Mouse (Mus musculus): ENCODE measurements around the gene Olfr91. TPM values are rescaled to one million over a fixed set of nuclear protein-coding genes. Genes with fewer than 3 reads are reported as not detected.

Gene Olfr91
- polyA plus RNA-seq, 1 experiment from 2014 or later, result not detected

DNA sequence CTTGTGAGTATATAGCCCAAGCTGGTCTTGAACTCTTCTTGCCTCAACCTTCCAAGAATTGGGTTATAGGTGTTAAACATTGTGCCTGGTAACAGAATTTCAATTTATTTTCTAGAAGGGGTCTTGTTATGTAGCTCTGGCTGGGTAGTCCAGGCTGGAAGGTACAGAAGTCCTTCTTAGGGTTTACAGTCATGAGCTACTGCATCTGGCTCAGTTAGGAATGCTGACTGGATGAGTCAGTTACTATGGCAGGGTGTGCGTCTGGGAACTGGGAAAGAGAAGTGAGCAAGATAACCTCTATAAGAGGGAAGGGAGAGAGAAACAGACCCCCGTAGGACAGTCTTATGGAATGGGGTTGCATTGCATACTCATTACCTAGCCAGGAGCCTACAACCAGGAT, 22.3 kb downstream of the Olfr91 start:
- Histone ChIP-seq H3K36me3 (peaks cover under 1% of the 10 kb centered on the region; the same call in 1 of the 2 replicates), H3K9ac (no peak overlapping the region), H3K27me3 (replicated peaks) (no peaks in the 10 kb centered on the region), H3K4me2 (no peak overlapping the region), H3K27ac (no peak overlapping the region), H3K4me3 (replicated peaks) (no peak overlapping the region), H3K4me1 (no peaks in the 10 kb centered on the region), H3K9me3 (no peaks in the 10 kb centered on the region)
- WGBS, result 83% methylated on average over 2 of the region's 2 CpGs
- no peak for ATAC-seq (ENCODE audit: insufficient read depth, low FRiP score, low read depth)

DNA sequence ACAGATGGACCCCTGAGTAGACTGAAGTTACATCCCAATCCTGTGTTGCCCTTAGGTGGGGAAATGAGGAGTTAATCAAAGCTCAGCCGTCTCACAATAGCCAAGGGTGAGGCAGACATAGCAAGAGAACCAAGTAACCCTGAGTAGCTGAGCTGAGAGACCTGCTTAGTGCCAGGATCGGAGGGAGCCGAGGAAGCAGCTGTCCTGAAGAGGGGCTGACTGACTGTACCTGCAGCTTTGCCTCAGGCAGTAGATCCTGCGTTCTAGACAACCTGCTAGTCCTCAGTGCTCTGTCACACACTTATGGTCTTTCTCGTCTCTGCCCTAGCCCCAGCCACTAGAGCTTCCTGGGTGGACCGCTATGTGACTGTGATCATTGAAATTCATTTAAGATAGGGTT, 22.9 kb downstream of the Olfr91 start:
- no peak overlapping the region for H3K4me3 ChIP-seq (replicated peaks)
- H3K9me3 ChIP-seq, result no peaks in the 10 kb centered on the region

DNA sequence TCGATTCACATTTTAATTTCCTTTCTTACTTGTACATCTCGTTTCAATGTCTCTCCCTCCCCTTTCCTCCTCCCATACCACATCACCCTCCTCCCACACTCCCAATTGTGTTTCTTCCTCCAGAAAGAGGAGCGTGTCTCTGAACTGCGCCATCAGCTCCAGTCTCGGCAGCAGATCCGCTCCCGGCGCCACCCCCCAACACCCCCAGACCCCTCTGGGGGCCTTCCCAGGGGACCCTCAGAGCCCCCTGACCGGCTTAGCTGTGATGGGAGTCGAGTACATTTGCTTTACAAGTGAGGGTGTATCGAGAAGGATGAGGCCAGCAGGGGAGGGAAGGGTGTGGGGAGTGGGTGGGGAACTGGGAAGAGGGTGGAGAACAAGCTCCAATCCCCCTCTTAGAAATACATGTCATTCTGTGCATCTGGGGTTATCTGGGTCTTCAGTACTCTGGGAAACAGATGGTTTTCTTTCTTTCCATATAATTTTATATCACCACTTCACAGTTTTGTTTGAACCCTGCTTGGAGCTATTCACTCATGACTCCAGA, 25.3 kb downstream of the Olfr91 start:
- Histone ChIP-seq H3K36me3 (peaks cover 15% of the 10 kb centered on the region), H3K4me2 (no peak overlapping the region)
- WGBS, result 66% methylated on average over 11 of the region's 11 CpGs

More for the DNA sequence above, 22.9 kb downstream of the Olfr91 start:
- ATAC-seq (ENCODE audit: insufficient read depth, low FRiP score, low read depth), result no peak
- no peaks in the 10 kb centered on the region for H3K4me1 ChIP-seq
- no peak overlapping the region for H3K27ac ChIP-seq
- H3K9ac ChIP-seq, result no peak overlapping the region
- 88% methylated on average over 6 of the region's 6 CpGs for WGBS
- H3K36me3 ChIP-seq, result peaks cover 7% of the 10 kb centered on the region
- no peak overlapping the region for H3K4me2 ChIP-seq
- no peaks in the 10 kb centered on the region for H3K27me3 ChIP-seq (replicated peaks)

DNA sequence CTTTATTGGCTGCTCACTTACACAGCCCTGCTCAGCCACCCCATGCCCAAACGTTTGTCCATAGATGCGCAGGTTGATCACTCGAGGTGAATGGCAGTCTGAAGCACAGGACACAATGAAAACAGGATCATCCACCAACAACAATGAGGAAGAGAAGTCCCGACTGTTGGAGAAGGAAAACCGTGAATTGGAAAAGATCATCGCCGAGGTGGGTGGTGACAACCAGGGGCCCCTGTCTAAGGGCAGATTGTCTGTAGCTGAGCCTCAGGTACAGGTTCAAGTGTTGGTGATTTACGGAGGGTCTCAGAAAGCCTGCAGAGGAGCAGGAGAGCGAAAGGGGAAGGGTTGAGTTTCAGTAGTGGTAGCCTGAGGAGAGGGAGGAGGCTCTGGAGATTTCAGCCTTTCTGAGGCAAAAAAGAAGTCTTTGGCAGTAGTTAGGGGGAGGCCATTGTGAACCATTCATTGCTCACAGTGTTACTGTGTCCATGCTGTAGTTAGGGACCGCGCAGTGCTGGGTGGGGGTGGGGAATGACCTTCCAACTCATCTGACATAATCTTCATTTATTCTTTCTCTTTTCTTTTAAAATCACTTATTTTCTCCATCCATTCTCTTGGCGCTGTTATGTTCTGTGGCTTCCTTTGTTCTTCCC, 25.9 kb downstream of the Olfr91 start:
- H3K4me2 ChIP-seq, result no peak overlapping the region
- no peak overlapping the region for H3K4me3 ChIP-seq (replicated peaks)
- H3K36me3 ChIP-seq, result peaks cover 15% of the 10 kb centered on the region
- 80% methylated on average over 12 of the region's 12 CpGs for WGBS
- no peak overlapping the region for H3K27ac ChIP-seq
- no peak overlapping the region for H3K9ac ChIP-seq
- H3K4me1 ChIP-seq, result no peaks in the 10 kb centered on the region
- no peaks in the 10 kb centered on the region for H3K27me3 ChIP-seq (replicated peaks)
- no peaks in the 10 kb centered on the region for H3K9me3 ChIP-seq
- no peak for ATAC-seq (ENCODE audit: insufficient read depth, low FRiP score, low read depth)

More for the DNA sequence above, 25.3 kb downstream of the Olfr91 start:
- Histone ChIP-seq H3K27me3 (replicated peaks) (no peaks in the 10 kb centered on the region), H3K4me3 (replicated peaks) (no peak overlapping the region), H3K9me3 (no peaks in the 10 kb centered on the region), H3K9ac (no peak overlapping the region), H3K4me1 (no peaks in the 10 kb centered on the region), H3K27ac (no peak overlapping the region)
- no peak for ATAC-seq (ENCODE audit: insufficient read depth, low FRiP score, low read depth)

DNA sequence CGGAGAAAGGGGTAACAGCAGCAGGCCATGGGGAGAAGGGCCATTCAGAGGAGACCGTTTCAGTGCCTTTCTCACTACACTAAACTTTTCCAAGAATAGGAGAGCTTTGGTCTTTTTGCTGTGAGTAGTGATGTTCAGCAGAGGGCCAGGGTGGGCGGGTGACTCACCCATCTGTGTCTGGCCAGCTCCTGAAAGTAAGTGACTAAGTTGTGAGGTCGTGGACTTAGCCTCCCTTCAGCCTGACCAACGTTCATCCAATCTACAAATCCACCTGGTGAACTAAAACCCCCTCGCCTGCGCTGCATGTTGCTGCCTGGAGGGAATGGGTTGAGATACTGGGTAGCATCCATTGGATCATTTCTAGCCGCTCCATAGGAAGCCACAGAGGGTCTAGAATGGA, 28.0 kb downstream of the Olfr91 start:
- ATAC-seq (ENCODE audit: insufficient read depth, low FRiP score, low read depth), result no peak
- 89% methylated on average over 8 of the region's 8 CpGs for WGBS
- no peak overlapping the region for H3K4me2 ChIP-seq
- no peaks in the 10 kb centered on the region for H3K9me3 ChIP-seq
- H3K36me3 ChIP-seq, result peaks cover 21% of the 10 kb centered on the region
- H3K27ac ChIP-seq, result no peak overlapping the region
- no peaks in the 10 kb centered on the region for H3K27me3 ChIP-seq (replicated peaks)
- H3K4me3 ChIP-seq (replicated peaks), result no peak overlapping the region
- H3K9ac ChIP-seq, result no peak overlapping the region
- no peaks in the 10 kb centered on the region for H3K4me1 ChIP-seq

DNA sequence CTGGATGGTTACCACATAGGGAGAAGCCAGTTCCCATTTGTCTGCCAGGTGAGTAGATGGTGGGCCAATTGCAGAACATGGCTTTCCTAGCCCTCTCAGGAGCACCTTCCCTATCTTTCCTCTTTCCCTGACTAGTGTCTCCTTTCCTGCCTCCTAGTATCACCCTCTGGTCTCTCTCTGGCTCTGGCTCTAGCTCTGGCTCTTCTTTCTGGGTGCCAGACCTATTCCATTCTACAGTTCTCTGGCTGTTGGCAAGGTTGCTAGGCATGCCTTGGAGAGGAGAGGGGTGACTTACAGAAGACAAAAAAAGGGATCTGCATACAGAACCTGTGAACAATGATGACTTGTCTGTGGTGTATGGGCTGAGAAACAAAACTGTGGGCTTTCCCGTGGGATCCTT, 30.2 kb downstream of the Olfr91 start:
- H3K36me3 ChIP-seq, result peaks cover 28% of the 10 kb centered on the region

DNA sequence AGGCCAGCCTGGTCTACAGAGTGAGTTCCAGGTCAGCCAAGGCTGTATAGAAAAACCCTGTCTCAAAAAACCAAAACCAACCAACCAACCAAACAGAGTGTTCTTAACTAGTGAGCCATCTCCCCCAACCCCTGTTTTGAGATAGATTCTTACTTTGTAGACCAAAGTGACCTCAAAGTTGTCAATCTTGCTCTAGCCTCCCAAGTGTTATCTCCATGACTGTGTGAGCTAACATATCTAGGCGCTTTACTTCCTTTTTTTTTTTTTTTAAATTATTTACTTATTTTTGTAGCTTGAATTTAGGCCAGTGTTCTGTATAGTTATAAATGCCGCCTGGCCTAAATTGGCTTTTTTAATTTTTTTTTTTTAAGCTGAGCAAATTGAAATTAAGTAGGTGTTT, 32.1 kb downstream of the Olfr91 start:
- H3K4me3 ChIP-seq (replicated peaks), result no peak overlapping the region
- H3K4me2 ChIP-seq, result no peak overlapping the region
- H3K9ac ChIP-seq, result no peak overlapping the region
- no peak overlapping the region for H3K27ac ChIP-seq
- 99% methylated on average over 2 of the region's 2 CpGs for WGBS
- H3K27me3 ChIP-seq (replicated peaks), result no peaks in the 10 kb centered on the region
- no peaks in the 10 kb centered on the region for H3K4me1 ChIP-seq
- peaks cover 34% of the 10 kb centered on the region; the same call in 1 of the 2 replicates for H3K36me3 ChIP-seq
- H3K9me3 ChIP-seq, result no peaks in the 10 kb centered on the region
- ATAC-seq (ENCODE audit: insufficient read depth, low FRiP score, low read depth), result no peak

More for the DNA sequence above, 30.2 kb downstream of the Olfr91 start:
- WGBS, result 86% methylated on average over 1 of the region's 1 CpGs
- no peak overlapping the region for H3K27ac ChIP-seq
- no peak overlapping the region for H3K9ac ChIP-seq
- H3K27me3 ChIP-seq (replicated peaks), result no peaks in the 10 kb centered on the region
- no peaks in the 10 kb centered on the region for H3K4me1 ChIP-seq
- no peak overlapping the region for H3K4me3 ChIP-seq (replicated peaks)
- ATAC-seq (ENCODE audit: insufficient read depth, low FRiP score, low read depth), result no peak
- H3K9me3 ChIP-seq, result no peaks in the 10 kb centered on the region
- no peak overlapping the region for H3K4me2 ChIP-seq

DNA sequence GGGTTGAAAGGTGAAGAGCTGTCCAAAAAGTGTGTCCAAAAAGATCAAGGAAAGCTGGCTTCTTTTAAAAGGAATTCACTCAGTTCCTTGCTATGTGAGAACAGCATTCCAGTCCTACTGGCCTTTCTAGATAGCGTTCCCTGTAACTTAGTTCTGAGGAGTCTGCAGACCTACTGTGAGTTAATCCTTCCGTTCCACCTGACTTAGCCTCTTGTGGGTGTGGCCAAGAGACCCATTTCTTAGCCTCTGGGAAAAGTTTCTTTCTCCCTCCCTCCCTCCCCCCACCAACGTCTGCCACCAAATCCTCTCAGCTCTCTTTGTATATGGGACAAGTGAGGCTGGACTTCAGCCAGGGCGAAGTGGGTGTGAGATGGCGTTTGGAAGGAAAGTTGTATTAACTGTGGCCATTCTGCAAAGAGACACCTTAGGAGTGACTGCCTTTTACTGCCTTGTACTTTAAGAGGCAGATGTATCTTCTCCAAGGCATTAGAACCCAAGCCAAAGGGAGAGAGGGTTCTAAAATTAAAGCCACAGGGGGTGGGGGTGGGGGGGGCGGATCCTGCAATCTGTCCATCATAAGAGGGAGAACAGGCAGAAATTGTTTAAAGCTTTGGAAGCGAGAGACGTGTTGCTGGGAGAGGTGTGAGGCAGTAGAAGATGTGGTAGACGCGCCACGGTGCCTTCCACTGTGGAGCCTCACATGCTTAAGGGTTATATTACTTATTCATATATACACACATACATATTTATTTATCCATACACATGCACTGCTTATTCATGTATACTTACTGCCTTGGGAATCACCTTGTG, 34.2 kb downstream of the Olfr91 start:
- Histone ChIP-seq H3K36me3 (peaks cover 24% of the 10 kb centered on the region; the same call in 1 of the 2 replicates), H3K4me1 (no peaks in the 10 kb centered on the region), H3K4me3 (replicated peaks) (no peak overlapping the region), H3K4me2 (no peak overlapping the region), H3K9me3 (no peaks in the 10 kb centered on the region), H3K27ac (no peak overlapping the region), H3K9ac (no peak overlapping the region), H3K27me3 (replicated peaks) (no peaks in the 10 kb centered on the region)
- WGBS, result 83% methylated on average over 11 of the region's 11 CpGs
- no peak for ATAC-seq (ENCODE audit: insufficient read depth, low FRiP score, low read depth)

DNA sequence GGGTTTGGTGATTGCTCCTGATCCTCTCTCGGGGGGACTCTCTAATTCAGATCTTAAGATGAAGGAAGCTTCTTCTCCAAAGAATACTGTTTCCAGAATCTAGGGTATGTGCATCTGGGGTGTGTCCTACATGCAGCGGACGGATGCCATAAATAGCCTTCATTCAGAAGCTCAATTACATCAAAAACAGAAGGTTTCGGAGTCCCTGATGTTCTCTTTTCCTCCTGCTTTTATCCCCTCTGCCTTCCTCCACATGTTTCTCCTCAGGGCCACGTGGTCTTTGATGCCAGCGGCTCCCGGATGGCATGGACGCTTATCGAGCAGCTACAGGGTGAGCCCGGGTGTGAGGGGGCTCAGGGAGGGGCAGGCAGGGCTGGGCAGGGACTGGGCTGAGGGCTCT, 35.0 kb downstream of the Olfr91 start:
- H3K27ac ChIP-seq, result no peak overlapping the region
- no peaks in the 10 kb centered on the region for H3K27me3 ChIP-seq (replicated peaks)
- H3K4me2 ChIP-seq, result no peak overlapping the region
- no peaks in the 10 kb centered on the region for H3K4me1 ChIP-seq
- no peaks in the 10 kb centered on the region for H3K9me3 ChIP-seq
- no peak for ATAC-seq (ENCODE audit: insufficient read depth, low FRiP score, low read depth)
- peaks cover 26% of the 10 kb centered on the region; the same call in 1 of the 2 replicates for H3K36me3 ChIP-seq
- H3K9ac ChIP-seq, result no peak overlapping the region
- no peak overlapping the region for H3K4me3 ChIP-seq (replicated peaks)
- 76% methylated on average over 10 of the region's 10 CpGs for WGBS

DNA sequence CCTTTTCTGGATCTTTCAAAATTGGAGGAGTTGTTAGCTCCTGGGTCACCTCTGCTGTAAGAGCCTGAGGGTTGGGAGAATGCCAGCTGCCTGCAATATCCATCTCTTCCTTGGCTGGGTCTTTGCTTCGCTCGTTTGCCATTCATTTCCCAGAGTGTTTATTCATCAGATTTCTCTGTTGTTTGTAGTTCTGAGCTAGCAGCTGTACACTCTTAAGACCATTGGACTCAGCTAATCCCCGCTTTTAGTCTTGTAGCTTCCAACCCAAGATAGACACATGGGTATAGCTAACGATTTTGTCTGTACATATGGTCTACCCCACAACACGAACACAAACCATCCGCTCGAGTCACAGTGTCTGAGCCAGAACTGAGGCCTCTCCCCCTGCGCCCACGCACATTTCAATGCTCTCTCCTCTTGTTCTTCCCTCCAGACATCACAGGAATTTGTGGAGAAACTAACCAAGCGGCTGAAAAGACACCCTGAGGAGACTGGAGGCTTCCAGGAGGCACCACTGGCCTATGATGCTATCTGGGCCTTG, 35.9 kb downstream of the Olfr91 start:
- Histone ChIP-seq H3K9ac (no peak overlapping the region), H3K4me3 (replicated peaks) (no peak overlapping the region), H3K36me3 (peaks cover 25% of the 10 kb centered on the region; the same call in 1 of the 2 replicates), H3K4me1 (no peaks in the 10 kb centered on the region), H3K4me2 (no peak overlapping the region), H3K27ac (no peak overlapping the region), H3K9me3 (no peaks in the 10 kb centered on the region), H3K27me3 (replicated peaks) (no peaks in the 10 kb centered on the region)
- 75% methylated on average over 10 of the region's 10 CpGs for WGBS
- no peak for ATAC-seq (ENCODE audit: insufficient read depth, low FRiP score, low read depth)

DNA sequence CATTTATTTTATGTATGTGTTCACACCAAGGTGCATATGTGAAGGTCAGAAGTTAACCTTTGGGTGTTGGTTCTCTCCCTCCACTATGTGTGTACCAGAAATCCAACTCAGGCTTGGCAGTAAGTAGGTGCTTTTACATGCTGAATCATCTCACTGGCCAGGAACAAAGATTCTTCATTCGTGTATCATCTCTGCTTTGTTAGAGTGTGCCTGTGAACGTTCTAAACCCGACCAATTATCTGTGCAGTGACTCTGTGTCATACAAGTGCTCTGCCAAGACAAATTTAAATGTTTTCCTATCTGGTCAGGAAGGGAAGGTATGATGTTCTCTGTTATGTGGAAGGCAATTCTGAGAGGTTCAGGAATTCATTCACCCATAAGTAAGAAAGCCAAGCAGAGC, 36.6 kb downstream of the Olfr91 start:
- no peak overlapping the region for H3K4me2 ChIP-seq
- no peak overlapping the region for H3K27ac ChIP-seq
- 83% methylated on average over 3 of the region's 3 CpGs for WGBS
- no peaks in the 10 kb centered on the region for H3K9me3 ChIP-seq
- no peak overlapping the region for H3K9ac ChIP-seq
- H3K27me3 ChIP-seq (replicated peaks), result no peaks in the 10 kb centered on the region
- H3K4me1 ChIP-seq, result no peaks in the 10 kb centered on the region
- H3K4me3 ChIP-seq (replicated peaks), result no peak overlapping the region
- no peak for ATAC-seq (ENCODE audit: insufficient read depth, low FRiP score, low read depth)
- H3K36me3 ChIP-seq, result peaks cover 29% of the 10 kb centered on the region

DNA sequence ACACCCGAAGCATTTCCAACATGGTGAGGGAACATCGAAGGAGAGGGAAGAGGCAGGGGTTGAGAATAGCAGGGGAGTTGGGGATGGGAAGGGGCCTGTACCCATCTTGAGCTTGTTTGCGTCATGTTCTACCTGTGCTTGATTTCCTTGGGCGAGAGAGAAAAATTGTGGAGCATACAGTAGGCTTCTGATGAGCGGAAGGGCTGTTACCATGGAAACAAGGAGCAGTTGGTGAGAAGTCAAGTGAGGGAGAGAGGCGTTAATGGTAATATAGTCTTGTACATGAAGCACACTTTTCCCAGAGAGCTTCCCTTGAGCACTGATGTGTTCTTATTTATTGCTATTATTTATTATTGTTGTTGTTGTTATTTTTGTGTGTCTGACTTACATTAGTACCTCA, 41.1 kb downstream of the Olfr91 start:
- Histone ChIP-seq H3K9me3 (no peaks in the 10 kb centered on the region), H3K27ac (no peak overlapping the region), H3K4me3 (replicated peaks) (no peak overlapping the region), H3K36me3 (peaks cover 20% of the 10 kb centered on the region), H3K4me1 (no peaks in the 10 kb centered on the region), H3K4me2 (no peak overlapping the region), H3K9ac (no peak overlapping the region), H3K27me3 (replicated peaks) (no peaks in the 10 kb centered on the region)
- WGBS, result 89% methylated on average over 6 of the region's 6 CpGs
- no peak for ATAC-seq (ENCODE audit: insufficient read depth, low FRiP score, low read depth)
